Mouse (Mus musculus) limb, embryonic 14.5 days (tissue): ENCODE measurements around the gene Fam83f. TPM values are rescaled to one million over a fixed set of nuclear protein-coding genes. Genes with fewer than 3 reads are reported as not detected.

Experiments
- ATAC-seq: fragments of 200-750 bp; cut with Nextera tagmentation; 2 replicates; pipeline ENCODE4 v1.8.0; 2017; ENCODE audit warnings: low read depth, moderate number of reproducible peaks, moderate TSS enrichment; ENCODE audit not compliant: low FRiP score
- DNase-seq: peaks from one replicate; pipeline ENCODE4 v3.0.0-alpha.2; 2015; ENCODE audit warnings: low spot score
- H3K27ac ChIP-seq: fragments of 300-500 bp; sonication (generic); replicated peaks from 2 replicates; pipeline ENCODE4 v1.5.1; 2014; ENCODE audit warnings: low read depth, mild to moderate bottlenecking, low read length, moderate library complexity, mixed read lengths
- H3K27me3 ChIP-seq: fragments of 300-500 bp; sonication (generic); 2 replicates; pipeline ENCODE4 v1.6.1; 2014; ENCODE audit warnings: low read length, mixed read lengths; ENCODE audit not compliant: control insufficient read depth, insufficient read depth
- H3K36me3 ChIP-seq: fragments of 300-500 bp; sonication (generic); 2 replicates; pipeline ENCODE4 v1.6.1; 2014; ENCODE audit warnings: mild to moderate bottlenecking, low read length, moderate library complexity, mixed read lengths; ENCODE audit not compliant: control insufficient read depth, insufficient read depth
- H3K4me1 ChIP-seq: fragments of 300-500 bp; sonication (generic); 2 replicates; pipeline ENCODE4 v1.6.1; 2014; ENCODE audit warnings: antibody characterized with exemption, low read length, mixed read lengths; ENCODE audit not compliant: control insufficient read depth, insufficient read depth
- H3K4me2 ChIP-seq: fragments of 300-500 bp; sonication (generic); replicated peaks from 2 replicates; pipeline ENCODE4 v1.6.1; 2014; ENCODE audit warnings: low read depth, mild to moderate bottlenecking, low read length, moderate library complexity; ENCODE audit not compliant: severe bottlenecking
- H3K4me3 ChIP-seq: fragments of 300-500 bp; sonication (generic); replicated peaks from 2 replicates; pipeline ENCODE4 v1.5.1; 2014; ENCODE audit warnings: low read length
- H3K9ac ChIP-seq: fragments of 300-500 bp; sonication (generic); 2 replicates; pipeline ENCODE4 v1.6.1; 2014; ENCODE audit warnings: mild to moderate bottlenecking, low read depth, low read length, moderate library complexity; ENCODE audit not compliant: severe bottlenecking
- H3K9me3 ChIP-seq: fragments of 300-500 bp; sonication (generic); 2 replicates; pipeline ENCODE4 v1.6.1; 2016; ENCODE audit warnings: low read length; ENCODE audit not compliant: control insufficient read depth
- POLR2A ChIP-seq: fragments of 200-500 bp; IDR thresholded peaks from 2 replicates; pipeline ENCODE4 v1.8.0; 2012; ENCODE audit warnings: inconsistent platforms, mild to moderate bottlenecking, moderate library complexity, borderline replicate concordance; ENCODE audit not compliant: insufficient read depth, insufficient read length; ENCODE audit errors: extremely low read depth
- WGBS: fragments of 180-500 bp; shearing (Covaris S2); extraction: QIAGEN DNeasy Blood & Tissue Kit; methylation state at CpG from one replicate; pipeline ENCODE4 v1.1.7; 2014; 5-methylcytosine and 5-hydroxymethylcytosine counted together
- polyA plus RNA-seq, 2 experiments: library from polyadenylated mRNA; depleted of rRNA in 1 of 2; stranded (reverse) in 1 of 2; unstranded in 1 of 2; fragments of >200 nt; fragmentation: Nextera tagmentation in 1 of 2; extraction: Ambion mirVana in 1 of 2; gene quantifications; 2 replicates each; pipeline versions ENCODE4 v1.2.1 to v1.2.3; 2012 to 2014

The Fam83f gene
- polyA plus RNA-seq, 2 experiments = 1.7 to 3.7 TPM

- Histone ChIP-seq H3K9ac (no peak overlapping the region), H3K4me3 (no peak overlapping the region), H3K27me3 (no peaks in the 10 kb centered on the region), H3K36me3 (no peaks in the 10 kb centered on the region), H3K27ac (no peak overlapping the region), H3K4me1 (peaks cover 27% of the 10 kb centered on the region), H3K4me2 (no peak overlapping the region), H3K9me3 (no peaks in the 10 kb centered on the region)
- TF ChIP-seq POLR2A = no peak
- DNase-seq (no peak), ATAC-seq (no peak)
- 79% methylated on average over 5 of the region's 5 CpGs for WGBS
These were observed 31.3 kb downstream of the Fam83f start for GRCm38 (mm10) chr15:80702910-80703309.

DNA sequence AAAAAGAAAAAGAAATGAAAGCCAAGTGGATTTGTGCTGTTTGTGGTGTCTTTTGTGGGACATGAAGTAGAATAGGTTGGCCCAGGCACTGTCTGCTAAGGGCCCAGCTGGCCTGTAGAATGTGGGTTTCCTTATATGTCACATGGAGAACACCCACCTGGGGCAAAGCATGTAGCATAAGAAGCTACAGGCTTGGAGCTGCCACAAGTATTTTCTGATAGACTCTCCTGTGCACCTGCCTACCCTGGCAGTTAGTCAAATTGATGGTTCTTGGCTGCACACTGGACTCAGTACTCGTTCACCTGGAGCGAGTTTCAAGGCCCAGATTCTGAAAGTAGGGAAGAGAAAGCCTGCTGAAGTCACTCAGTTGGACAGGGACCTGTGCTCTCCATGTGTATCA, 31.8 kb downstream of the Fam83f start:
- WGBS = 90% methylated on average over 2 of the region's 2 CpGs
- no peak overlapping the region for H3K4me2 ChIP-seq
- H3K4me3 ChIP-seq = no peak overlapping the region
- H3K27me3 ChIP-seq = no peaks in the 10 kb centered on the region
- H3K36me3 ChIP-seq = no peaks in the 10 kb centered on the region
- no peak for TF ChIP-seq POLR2A
- no peak overlapping the region for H3K9ac ChIP-seq
- no peak overlapping the region for H3K27ac ChIP-seq
- H3K4me1 ChIP-seq = peaks cover 25% of the 10 kb centered on the region
- ATAC-seq = no peak
- no peaks in the 10 kb centered on the region for H3K9me3 ChIP-seq
- no peak for DNase-seq

- WGBS = 1% methylated on average over 7 of the region's 7 CpGs
- no peaks in the 10 kb centered on the region for H3K9me3 ChIP-seq
- no peaks in the 10 kb centered on the region for H3K36me3 ChIP-seq
- H3K27me3 ChIP-seq = no peaks in the 10 kb centered on the region
- TF ChIP-seq POLR2A = 0 out of 2 replicates have a peak, but pooled peaks have one; percentile 32
- no peak overlapping the region for H3K27ac ChIP-seq
- H3K4me1 ChIP-seq = peaks cover 25% of the 10 kb centered on the region
- no peak overlapping the region for H3K4me2 ChIP-seq
- H3K9ac ChIP-seq = no peak overlapping the region
- ATAC-seq (peak; percentile 51), DNase-seq (peak; percentile 78)
- H3K4me3 ChIP-seq = no peak overlapping the region
These were observed 32.6 kb downstream of the Fam83f start for GRCm38 (mm10) chr15:80704267-80704666.

DNA sequence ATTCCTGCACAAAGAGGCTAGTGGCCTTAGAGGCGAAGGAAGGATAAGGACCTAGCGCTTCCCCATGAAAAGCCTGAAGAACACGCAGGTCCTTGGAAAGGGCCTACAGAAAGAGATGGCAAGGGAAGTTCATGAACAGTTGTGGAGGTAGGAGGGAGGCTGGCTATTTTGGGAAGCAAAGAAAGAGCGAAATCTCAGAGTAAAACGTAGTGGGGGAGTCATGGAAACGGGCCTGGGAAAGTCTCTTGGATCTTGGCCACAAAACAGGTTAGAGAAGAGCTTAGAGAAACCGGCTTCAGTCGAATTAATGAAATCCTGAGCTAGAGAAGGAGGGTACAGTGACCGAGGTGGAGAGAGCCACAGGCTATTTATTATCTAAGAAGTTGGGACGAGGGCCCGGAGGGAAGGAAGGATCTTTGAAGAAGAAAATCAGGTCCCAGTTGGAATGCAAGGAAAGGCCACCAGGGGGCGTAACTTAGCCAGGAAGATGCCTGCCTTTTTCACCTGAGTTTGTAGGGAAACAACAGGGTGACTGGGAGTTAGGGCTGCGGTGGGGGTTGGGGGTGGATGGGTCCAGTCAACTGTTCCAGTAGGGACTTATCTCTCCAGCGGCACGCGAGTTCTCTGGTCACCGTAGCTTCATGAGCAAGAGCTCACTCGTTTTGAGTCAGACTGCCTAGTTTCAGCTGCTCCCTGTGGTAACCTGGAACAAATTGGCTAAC, 34.3 kb downstream of the Fam83f start:
- no peak for TF ChIP-seq POLR2A
- Histone ChIP-seq H3K36me3 (no peaks in the 10 kb centered on the region), H3K4me1 (peaks cover 27% of the 10 kb centered on the region), H3K9ac (peak overlapping the region; percentile 5; the same call in 1 of the 2 replicates), H3K4me2 (peak overlapping the region; percentile 48), H3K27ac (peak overlapping the region; percentile 75; the same call in 1 of the 2 replicates), H3K4me3 (peak overlapping the region; percentile 11), H3K27me3 (no peaks in the 10 kb centered on the region), H3K9me3 (no peaks in the 10 kb centered on the region)
- WGBS = 27% methylated on average over 18 of the region's 18 CpGs
- no peak for ATAC-seq
- DNase-seq = peak; percentile 86

DNA sequence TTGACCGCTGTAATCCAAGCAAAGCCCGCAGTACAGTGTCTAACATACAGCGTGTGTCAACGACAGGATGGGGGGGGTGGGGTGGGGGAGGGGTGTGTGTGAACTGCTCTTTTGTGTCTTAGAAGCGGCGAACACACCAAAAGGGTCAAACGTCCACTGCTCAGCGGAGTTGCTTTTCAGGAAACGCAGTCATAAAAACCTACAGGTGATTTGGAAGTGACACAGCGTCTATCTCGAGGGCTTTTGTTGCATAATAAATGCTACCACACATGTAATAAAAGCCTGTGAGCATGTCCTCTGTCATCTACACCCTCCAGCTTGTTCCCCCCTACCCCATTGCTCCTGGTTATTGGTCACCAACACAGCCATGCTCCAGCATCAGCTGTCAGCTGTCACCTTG, 34.9 kb downstream of the Fam83f start:
- Histone ChIP-seq H3K4me1 (peaks cover 27% of the 10 kb centered on the region), H3K36me3 (no peaks in the 10 kb centered on the region), H3K9ac (0 out of 2 replicates have a peak overlapping the region, but pooled peaks have one; percentile 5), H3K27ac (peak overlapping the region; percentile 75), H3K27me3 (no peaks in the 10 kb centered on the region), H3K9me3 (no peaks in the 10 kb centered on the region), H3K4me2 (peak overlapping the region; percentile 48), H3K4me3 (peak overlapping the region; percentile 11)
- DNase-seq = peak; percentile 30
- no peak for ATAC-seq
- no peak for TF ChIP-seq POLR2A
- WGBS = 16% methylated on average over 11 of the region's 11 CpGs
